Mouse (Mus musculus) megakaryocyte, adult 5-6 weeks (primary cell): ENCODE measurements around the gene Rab11a. TPM values are rescaled to one million over a fixed set of nuclear protein-coding genes. Genes with fewer than 3 reads are reported as not detected.
"Not testable (repeated sequence)": the region's sequence is repeated elsewhere in the genome, so short reads cannot be mapped to it uniquely, and the experiment has no call there.

Source experiments
- ATAC-seq: 2 replicates; pipeline ENCODE4 v1.8.0; 2016; ENCODE audit warnings: mild to moderate bottlenecking, inconsistent platforms; ENCODE audit not compliant: poor library complexity, severe bottlenecking
- total RNA-seq, 2 experiments: library from RNA; stranded (forward) in 1 of 2; stranded (reverse) in 1 of 2; fragments of 153-499, 151-499 nt in 1 of 2; fragments of 221-1000, 200-1000 nt in 1 of 2; gene quantifications; 2 replicates each; pipeline versions ENCODE4 v1.2.3 to v1.2.4; 2015 to 2017

Gene Rab11a
- total RNA-seq, 2 experiments from 2014 or later: 144 to 249 TPM

DNA sequence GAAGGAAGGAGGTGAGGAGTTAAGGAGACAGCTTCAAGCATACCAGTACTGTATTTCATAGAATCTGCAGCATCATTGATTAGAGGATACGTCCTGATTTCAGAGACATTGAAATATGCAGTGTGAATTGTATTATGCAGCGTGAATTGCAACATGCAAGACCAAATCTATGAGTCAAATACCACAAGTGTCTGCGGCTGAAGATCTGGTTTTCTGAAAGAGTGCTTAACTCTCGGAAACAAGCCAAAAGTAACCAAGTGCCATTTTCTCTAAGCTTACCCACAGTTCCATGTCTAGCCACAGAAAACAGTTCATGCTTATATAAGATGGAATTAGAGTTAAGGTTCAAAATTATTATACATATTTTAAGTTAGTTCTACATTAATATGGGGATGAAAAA lies 10.2 kb upstream of the Rab11a start:
- no peak for ATAC-seq

DNA sequence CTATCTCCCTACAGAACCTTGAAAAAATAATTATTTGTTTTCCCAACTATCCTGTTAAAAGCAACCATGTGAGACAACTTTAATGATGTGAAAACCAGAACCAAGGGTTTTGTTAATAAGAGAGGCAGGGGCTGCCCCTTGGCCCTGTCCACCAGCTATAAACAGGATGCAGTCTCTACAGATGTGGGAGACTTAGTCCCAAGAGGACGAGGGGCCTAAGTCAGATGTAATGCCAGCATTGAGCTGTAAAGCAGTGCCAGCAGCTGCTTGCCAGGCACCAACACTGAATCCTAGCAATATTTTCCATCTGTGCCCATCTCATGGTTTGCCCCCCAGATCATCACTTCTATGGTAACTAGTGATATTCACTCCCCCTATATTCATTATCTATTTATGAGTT lies 4.9 kb upstream of the Rab11a start:
- ATAC-seq: no peak

DNA sequence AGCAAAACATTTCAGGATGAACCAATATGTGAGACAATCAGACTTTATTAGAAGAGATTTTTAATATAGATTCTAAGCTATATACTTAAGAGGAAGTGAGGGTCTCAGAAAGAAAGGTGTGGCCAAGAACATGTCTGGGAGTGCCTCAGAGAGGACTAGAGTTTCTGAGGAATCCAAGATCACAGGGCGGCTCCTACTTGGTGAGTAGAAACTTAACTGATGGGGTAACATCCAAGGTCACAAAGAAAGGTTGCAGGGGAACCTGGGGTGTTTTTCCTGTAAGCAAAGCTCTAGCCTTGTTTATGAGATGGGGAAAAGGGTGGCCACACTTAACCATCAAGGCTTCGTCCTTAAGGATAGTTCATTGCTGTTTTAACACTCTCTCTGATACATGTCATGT lies 1.4 kb upstream of the Rab11a start:
- ATAC-seq: no peak

DNA sequence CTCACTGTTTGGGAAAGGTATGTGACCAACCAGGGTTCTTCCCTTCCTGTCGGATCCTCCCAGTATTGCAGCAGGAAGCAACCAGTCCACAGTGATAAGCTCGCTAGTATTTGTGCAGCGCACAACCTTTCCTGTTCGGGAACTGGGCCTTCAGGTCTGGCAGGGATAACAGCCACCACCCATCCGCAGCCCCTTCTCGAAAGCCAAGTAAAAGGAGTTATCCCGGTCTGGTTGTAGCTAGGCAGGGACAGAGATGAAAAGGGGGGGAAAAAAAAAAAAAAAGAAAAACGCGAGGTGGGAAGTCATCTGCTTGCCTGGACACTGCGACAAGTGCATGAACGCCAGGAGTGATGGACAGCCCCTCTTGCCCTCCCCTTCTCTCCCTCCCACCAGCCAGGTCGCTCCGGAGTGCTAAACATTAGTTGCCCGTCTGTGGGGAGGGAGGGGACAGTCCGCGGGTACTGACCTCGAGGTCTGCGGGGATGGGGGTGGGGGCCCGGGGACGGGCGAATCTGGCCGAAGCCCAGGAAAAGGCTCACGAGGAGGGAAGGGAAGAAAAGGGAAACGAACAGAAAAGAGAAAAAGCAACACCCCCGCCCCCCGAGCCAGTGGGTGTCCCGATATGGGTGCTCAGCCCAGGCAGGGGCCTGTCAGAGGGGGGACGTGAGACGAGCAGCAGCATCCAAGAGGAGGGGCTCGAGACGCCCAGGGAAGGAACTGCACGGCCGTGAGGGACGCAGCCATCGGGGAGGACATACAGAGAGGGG lies 736 bp downstream of the Rab11a start:
- peak; percentile 41 for ATAC-seq

DNA sequence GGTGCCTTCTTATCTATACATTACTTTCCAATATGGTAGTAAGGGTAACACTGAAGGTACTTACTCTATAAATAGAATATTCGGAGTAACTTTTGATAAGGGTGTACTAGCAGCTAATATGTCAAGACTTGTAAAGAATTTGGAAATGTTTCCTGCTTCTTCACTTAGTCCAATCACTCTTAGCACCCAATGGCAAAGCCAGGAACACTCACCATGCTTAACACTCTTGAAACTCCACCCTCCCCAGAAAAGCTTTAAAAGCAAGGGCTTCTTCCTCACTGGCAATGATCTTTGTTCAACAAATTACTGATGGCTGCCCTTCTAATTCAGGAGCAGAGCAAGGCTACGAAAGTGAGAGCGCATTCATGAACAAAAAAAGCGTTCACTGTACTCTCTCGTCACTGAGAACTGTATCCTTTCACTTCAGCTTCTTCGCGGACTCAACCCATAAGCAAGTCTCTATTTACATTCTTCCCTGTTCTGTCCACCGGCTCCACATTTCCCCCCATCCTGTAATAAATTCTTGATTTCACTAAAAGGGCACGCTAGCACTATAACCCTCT lies 1.4 kb downstream of the Rab11a start:
- ATAC-seq: 0 out of 2 replicates have a peak, but pooled peaks have one; percentile 0

GRCm38 (mm10) chr9:64734992-64735391 lies 2.6 kb downstream of the Rab11a start:
- not testable (repeated sequence) for ATAC-seq

DNA sequence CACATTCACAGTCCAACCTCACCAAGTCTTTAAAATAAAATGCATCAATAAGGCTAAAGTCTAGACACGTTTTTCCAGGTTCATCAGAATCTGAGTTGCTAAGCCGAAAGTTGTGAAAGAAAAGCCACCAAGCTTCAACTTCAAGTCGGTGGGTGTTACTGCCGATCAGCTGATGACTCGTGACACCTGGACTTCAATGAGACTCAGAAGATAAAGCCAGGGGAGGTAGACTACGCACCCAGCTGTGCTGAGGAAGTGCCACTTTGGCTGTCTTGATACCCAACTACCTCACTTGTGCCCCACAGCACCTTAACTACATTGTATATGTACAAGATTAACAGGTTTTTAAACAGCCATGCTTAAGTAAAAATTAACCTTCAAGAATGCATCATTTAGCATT lies 3.4 kb downstream of the Rab11a start:
- no peak for ATAC-seq

DNA sequence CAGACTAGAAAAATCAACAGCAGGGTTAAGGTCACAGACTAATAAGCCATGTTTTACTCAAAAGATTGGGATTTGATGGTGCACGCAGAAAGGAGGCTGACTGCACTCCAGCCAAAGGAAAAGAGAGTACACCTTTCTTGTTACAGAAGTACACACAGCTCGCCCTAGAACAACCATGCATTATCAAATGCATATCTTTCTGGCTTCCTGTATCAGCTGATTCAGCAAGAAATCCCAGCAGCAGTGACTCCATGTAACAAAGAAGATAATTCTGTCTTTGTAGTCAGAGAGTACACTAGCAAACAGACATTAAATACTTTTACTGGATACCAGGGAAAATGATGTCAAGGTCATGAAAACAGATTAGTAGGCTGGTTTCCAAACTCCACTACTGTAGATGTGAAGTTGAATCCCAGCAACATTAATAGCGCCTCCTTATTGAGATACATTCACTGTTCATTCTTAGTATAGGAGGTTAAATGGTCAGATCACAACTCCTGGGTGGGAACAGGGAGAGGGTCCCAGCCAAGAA lies 6.5 kb downstream of the Rab11a start:
- ATAC-seq: no peak

DNA sequence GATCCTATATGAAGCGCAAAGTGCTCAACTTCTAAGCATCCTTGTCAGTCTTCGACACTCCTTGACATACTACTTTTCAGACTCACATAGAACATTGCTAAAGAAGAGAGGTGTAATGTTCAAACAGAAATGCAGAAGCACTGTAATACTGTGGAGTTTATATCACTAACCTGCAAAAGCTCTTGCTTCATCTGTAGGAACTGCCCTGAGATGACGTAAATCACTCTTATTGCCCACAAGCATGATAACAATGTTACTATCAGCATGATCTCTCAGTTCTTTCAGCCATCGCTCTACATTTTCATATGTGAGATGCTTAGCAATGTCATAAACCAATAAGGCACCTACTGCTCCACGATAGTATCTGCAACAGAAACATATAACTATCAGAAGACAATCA lies 11.1 kb downstream of the Rab11a start:
- ATAC-seq: peak; percentile 82

DNA sequence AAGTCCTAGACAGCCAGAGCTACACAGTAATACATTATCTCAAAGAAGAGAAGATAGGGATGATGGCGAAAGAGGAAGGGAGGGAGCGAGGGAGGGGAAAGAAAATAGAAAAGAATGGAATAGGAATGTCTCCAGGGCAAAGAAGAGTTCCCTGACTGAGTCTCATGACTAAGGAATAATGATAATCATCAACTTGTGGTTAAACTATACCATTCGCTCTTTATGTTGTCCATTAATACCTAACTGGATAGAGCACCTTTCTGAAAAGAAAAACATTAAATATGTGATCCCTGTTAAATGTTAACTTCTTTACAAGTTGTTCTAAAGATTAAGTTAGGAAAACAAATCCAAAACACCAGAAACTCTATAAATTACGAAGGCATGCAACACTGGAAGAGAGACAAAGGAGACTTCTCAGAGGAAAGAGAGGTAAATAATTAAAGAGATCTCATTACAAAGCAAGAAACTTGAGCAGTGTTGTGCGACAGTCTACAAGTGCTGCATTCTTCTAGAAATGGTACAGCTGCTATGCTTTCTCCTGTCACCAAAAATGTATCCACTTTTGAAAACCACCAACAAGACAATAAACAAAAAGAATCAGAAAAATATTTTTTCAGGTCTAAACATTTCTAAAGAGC lies 17.9 kb downstream of the Rab11a start:
- ATAC-seq: no peak

DNA sequence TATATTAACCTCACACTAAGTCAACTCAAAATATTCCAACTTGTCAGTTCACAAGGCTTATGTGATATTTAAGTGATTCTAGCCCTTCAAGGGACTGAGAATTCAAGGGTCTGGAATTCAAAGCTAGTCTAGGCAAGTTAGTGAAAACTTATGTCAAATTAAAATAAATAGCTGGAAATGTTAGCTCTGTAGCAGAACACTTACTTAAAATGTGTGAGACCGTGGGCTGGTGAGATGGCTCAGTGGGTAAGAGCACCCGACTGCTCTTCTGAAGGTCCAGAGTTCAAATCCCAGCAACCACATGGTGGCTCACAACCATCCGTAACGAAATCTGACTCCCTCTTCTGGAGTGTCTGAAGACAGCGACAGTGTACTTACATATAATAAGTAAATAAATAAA lies 27.3 kb downstream of the Rab11a start:
- ATAC-seq: not testable (repeated sequence)

DNA sequence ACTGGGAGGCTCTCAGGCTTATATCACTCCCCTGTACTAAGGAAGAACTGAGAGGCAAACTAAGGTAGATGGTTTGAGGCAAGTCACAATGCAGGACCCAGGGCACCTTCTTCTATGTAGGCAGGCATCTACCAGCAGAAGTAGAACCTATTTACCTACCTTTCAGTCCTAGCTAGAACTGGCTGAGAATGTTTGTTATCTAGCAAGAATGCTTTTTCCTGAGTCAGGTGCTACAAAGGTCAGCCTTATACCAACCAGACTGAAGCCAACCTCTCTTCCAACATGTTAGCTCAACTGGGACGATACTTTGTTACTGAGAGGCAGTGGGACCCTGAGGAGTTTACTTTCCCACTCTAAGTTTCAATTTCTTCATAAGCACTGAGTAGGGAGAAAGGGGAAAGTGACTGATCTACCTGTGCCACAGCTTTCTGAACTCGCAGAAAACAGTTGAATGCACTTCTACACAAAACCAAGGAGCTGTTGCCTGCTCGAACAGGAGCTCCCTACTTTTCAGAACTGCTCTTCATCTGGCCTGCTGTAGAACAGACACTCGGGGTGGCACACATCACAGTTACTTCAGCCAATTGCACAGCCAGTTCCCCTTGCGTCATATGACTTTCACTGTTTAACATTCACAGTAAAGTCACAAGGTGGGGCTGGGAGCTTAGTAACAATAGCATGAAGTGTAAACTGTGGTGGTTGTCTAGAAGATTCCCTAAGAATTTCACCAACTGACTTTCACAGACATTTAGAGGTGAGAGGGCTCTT lies 33.3 kb downstream of the Rab11a start:
- ATAC-seq: peak; percentile 43; the same call in 1 of the 2 replicates

GRCm38 (mm10) chr9:64703420-64703965 lies 34.1 kb downstream of the Rab11a start:
- no peak for ATAC-seq

GRCm38 (mm10) chr9:64702937-64703336 lies 34.6 kb downstream of the Rab11a start:
- peak; percentile 91 for ATAC-seq

- ATAC-seq: no peak
Observed at GRCm38 (mm10) chr9:64702391-64702790, 35.2 kb downstream of the Rab11a start.

DNA sequence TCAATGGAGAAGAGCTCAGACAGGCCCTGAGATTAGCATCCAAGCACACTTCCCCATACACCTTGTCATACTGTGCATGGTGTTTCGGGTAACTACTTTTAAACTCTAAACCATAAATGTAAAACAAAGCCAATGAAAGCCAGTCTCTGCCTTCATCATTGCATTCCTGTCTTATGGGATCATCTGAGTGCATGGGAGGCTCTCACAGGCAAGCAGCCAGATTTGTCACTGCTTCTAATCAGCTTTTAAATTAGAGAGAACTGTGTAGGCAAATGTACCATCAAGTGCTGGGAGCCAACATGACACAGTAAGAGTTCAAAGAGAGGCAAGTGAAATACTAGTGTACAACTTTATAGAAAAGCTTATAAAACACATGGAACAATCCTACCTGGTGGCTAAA lies 35.9 kb downstream of the Rab11a start:
- no peak for ATAC-seq

DNA sequence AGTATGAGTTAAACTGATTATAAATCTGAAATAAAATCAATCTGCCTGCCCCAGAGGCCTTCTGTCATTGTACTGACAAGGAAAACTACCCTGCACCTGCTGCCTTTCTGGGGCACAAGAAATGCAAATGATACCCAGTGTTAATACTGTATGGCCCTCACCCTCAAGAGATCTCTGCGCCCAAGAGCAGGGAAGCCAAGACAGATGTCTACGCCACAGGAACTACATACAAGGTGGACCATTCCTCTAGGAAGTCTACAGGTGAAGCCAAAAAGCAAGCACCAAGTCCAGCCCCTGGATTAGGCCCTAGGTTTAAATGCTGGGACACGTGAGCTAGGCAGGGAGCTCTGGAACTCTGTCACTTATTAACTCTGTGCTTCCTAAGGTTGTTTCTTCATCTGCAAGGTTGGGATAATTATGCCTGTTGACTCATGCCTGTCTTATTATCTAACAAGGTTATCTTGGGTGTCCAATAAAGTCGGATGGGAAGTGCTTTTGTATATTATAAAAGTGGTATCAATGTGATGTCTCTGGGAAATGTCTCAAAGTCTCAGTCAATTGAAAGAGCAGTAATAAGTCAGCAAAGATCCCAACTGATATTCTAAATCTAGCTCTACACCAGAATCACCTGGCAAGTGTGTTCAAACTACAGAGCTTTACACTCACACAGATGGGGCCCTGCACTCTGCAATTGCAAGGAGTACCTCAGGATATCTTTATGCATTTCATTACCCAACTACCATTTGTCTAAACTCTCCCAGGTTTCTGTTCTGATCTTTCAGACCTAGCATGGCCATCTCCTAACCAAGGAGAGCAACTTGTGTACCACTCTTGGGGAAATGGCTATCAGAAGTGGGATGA lies 36.9 kb downstream of the Rab11a start:
- no peak for ATAC-seq

GRCm38 (mm10) chr9:64698586-64698985 lies 39.0 kb downstream of the Rab11a start:
- ATAC-seq: no peak

GRCm38 (mm10) chr9:64697677-64698076 lies 39.9 kb downstream of the Rab11a start:
- no peak for ATAC-seq

GRCm38 (mm10) chr9:64697006-64697405 lies 40.6 kb downstream of the Rab11a start:
- ATAC-seq: no peak
